Mouse (Mus musculus): ENCODE measurements around the gene Cldn11. TPM values are rescaled to one million over a fixed set of nuclear protein-coding genes. Genes with fewer than 3 reads are reported as not detected.

Gene Cldn11
- polyA plus RNA-seq (2012; rRNA removed): 0.03 and 0.07 TPM in 2 replicates

DNA sequence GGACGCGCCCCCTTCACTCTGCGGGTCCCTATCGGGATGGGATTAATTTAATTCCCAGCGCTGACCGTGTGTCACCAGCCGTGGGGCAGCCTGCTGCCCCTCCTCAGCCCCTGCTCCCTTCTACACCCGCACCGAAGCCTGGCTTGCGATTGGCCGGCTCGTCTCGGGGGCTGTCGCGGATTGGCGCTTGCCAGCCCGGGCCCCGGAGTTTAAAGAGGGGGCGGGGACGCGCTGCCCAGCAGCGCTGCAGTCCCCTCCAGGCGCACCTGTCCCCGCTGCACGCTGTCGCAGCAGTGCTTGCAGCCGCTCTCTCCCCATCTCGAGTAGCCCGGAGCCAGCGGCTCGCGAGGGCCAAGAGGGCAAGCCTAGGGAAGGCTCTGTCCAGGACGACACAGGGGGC lies at the start of gene Cldn11:
TSS of gene Cldn11 (plus strand) at position 215 of the 400 bp plus-strand sequence.

Other genes starting within 250 kb of the Cldn11 start
- gene Phc3, start 180.5 kb upstream of the Cldn11 start, polyA plus RNA-seq (2012; rRNA removed): 3.0 and 3.2 TPM in 2 replicates
- gene Prkci, start 154.2 kb upstream of the Cldn11 start, polyA plus RNA-seq (2012; rRNA removed): 4.7 and 5.6 TPM in 2 replicates
- 2.5 and 3.1 TPM in 2 replicates for gene Skil, start 54.9 kb upstream of the Cldn11 start, polyA plus RNA-seq (2012; rRNA removed)
- gene Slc7a14, start 160.5 kb downstream of the Cldn11 start, polyA plus RNA-seq (2012; rRNA removed): not detected in 2 replicates

All from liver, embryonic 14 days (tissue).